Mouse (Mus musculus): ENCODE measurements around the gene Slc45a1. TPM values are rescaled to one million over a fixed set of nuclear protein-coding genes. Genes with fewer than 3 reads are reported as not detected.

The Slc45a1 gene
- polyA plus RNA-seq, 1 experiment from 2014 or later = not detected

DNA sequence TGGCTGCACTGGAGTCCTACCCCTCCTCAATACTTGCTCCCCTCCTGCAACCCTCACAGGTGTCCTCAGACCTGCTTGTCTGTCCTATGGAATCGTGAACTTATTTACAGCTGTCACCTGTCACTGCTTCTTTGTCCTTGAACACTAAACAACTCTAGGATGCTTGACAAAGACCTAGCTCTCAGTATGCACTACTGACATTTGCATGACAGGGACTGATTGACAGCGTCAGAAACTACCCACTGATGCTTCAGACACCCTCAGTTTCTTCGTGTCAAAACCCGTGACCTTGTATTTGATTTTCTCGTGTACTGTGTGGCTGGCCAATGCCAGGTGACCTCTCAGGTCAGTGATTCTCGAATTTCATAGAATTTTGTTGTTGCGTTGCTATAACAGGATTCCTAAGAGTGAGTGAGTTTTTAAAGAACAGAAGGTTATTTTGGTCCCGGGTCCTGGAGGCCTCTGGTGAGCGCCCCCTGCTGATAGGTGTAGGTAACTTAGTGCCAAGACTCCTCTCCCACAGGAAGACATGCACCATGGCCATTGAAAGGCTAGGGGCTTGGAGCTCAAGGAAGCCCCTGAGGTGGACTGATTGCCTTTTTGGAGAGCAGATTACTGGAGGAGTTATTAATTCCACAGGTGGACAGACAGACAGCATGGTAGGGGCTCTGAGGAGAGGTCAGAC lies 8.1 kb upstream of the Slc45a1 start:
- in situ Hi-C loops (cut with MboI; ENCODE audit: low pct_unique_long_range_greater_than_20kb) = loop anchor here (5.0 kb wide), 3 partner anchors 47 to 307 kb away; no protein-coding TSS in a partner anchor
- ChIA-PET CTCF (interaction anchor here (1.0 kb wide), 1 partner anchor 190 kb away, joined by 3 read pairs; no protein-coding TSS in a partner anchor), POLR2A (no interaction called here)
- TF ChIP-seq CTCF (IDR thresholded peaks at IDR 0.05) = peak; percentile 68
- ATAC-seq (no peak), DNase-seq (ENCODE audit: low read depth, low spot score) (no peak)
- H3K27me3 ChIP-seq = no peaks in the 10 kb centered on the region

GRCm38 (mm10) chr4:150656504-150656903 lies 4.5 kb upstream of the Slc45a1 start:
- H3K27me3 ChIP-seq = no peaks in the 10 kb centered on the region
- ChIA-PET POLR2A (no interaction called here), CTCF (interaction anchor here (1.1 to 1.6 kb wide), 7 partner anchors 10 to 309 kb away, joined by 3 to 8 read pairs (median 6); no protein-coding TSS in a partner anchor)
- ATAC-seq (no peak), DNase-seq (ENCODE audit: low read depth, low spot score) (no peak)
- no peak for TF ChIP-seq CTCF (IDR thresholded peaks at IDR 0.05)
- in situ Hi-C loops (cut with MboI; ENCODE audit: low pct_unique_long_range_greater_than_20kb) = loop anchor here (5.0 kb wide), 3 partner anchors 51 to 311 kb away; no protein-coding TSS in a partner anchor

GRCm38 (mm10) chr4:150655989-150656388 lies 4.0 kb upstream of the Slc45a1 start:
- POLR2A ChIA-PET = interaction anchor here (0.7 kb wide), 1 partner anchor 199 kb away, joined by 6 read pairs; no protein-coding TSS in a partner anchor
- in situ Hi-C loops (cut with MboI; ENCODE audit: low pct_unique_long_range_greater_than_20kb) = loop anchor here (5.0 kb wide), 3 partner anchors 51 to 311 kb away; no protein-coding TSS in a partner anchor
- DNase-seq (ENCODE audit: low read depth, low spot score) (peak; percentile 28), ATAC-seq (no peak)
- TF ChIP-seq CTCF (IDR thresholded peaks at IDR 0.05) = peak; percentile 70
- CTCF ChIA-PET = interaction anchor here (0.6 to 1.6 kb wide), 8 partner anchors 9 to 310 kb away, joined by 3 to 8 read pairs (median 5); no protein-coding TSS in a partner anchor
- H3K27me3 ChIP-seq = no peaks in the 10 kb centered on the region

- in situ Hi-C loops (cut with MboI; ENCODE audit: low pct_unique_long_range_greater_than_20kb) = no loop called here
- no peak for ATAC-seq
- CTCF ChIA-PET = no interaction called here
Measured at GRCm38 (mm10) chr4:150653072-150653599, 1.2 kb upstream of the Slc45a1 start.

GRCm38 (mm10) chr4:150649327-150649726 lies 2.6 kb downstream of the Slc45a1 start:
- in situ Hi-C loops (cut with MboI; ENCODE audit: low pct_unique_long_range_greater_than_20kb) = no loop called here
- no peak for ATAC-seq
- ChIA-PET POLR2A (interaction anchor here (0.6 kb wide), 1 partner anchor 206 kb away, joined by 4 read pairs; no protein-coding TSS in a partner anchor), CTCF (no interaction called here)
- no peak for TF ChIP-seq CTCF (IDR thresholded peaks at IDR 0.05)
- H3K27me3 ChIP-seq = no peaks in the 10 kb centered on the region
- no peak for DNase-seq (ENCODE audit: low read depth, low spot score)

More at GRCm38 (mm10) chr4:150653072-150653599, 1.2 kb upstream of the Slc45a1 start:
- no peaks in the 10 kb centered on the region for H3K27me3 ChIP-seq
- TF ChIP-seq CTCF (IDR thresholded peaks at IDR 0.05) = no peak
- no peak for DNase-seq (ENCODE audit: low read depth, low spot score)
- POLR2A ChIA-PET = no interaction called here

DNA sequence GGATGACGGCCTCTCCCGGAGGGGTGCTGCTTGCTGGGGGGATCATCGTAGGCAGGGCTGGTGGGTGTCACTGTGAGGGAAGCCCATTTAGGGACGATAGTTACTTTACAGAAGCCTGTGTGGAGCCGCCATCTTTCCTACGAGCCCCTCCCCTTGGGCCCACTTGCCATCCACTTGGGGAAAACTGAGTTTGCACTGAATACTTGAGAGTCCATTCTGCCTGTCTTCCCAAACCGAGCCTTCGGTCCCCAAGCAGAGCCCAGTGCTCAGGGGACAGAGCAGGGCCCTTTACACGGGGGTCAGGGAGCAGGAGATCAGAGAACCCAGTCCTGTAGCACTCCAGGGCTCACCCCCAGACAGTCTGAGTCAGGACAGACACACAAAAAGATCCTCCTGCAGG lies 7.7 kb downstream of the Slc45a1 start:
- no peaks in the 10 kb centered on the region for H3K27me3 ChIP-seq
- no peak for TF ChIP-seq CTCF (IDR thresholded peaks at IDR 0.05)
- ATAC-seq (no peak), DNase-seq (ENCODE audit: low read depth, low spot score) (no peak)
- POLR2A ChIA-PET = no interaction called here
- in situ Hi-C loops (cut with MboI; ENCODE audit: low pct_unique_long_range_greater_than_20kb) = no loop called here
- CTCF ChIA-PET = interaction anchor here (0.9 kb wide), 1 partner anchor 9 kb away, joined by 3 read pairs; no protein-coding TSS in a partner anchor

GRCm38 (mm10) chr4:150636635-150637034 lies 15.3 kb downstream of the Slc45a1 start:
- ChIA-PET CTCF (interaction anchor here (1.3 kb wide), 1 partner anchor 8 kb away, joined by 3 read pairs; no protein-coding TSS in a partner anchor), POLR2A (no interaction called here)
- in situ Hi-C loops (cut with MboI; ENCODE audit: low pct_unique_long_range_greater_than_20kb) = no loop called here
- H3K27me3 ChIP-seq = no peaks in the 10 kb centered on the region
- no peak for ATAC-seq
- DNase-seq (ENCODE audit: low read depth, low spot score) = no peak
- no peak for TF ChIP-seq CTCF (IDR thresholded peaks at IDR 0.05)

GRCm38 (mm10) chr4:150635568-150635967 lies 16.4 kb downstream of the Slc45a1 start:
- no peak for TF ChIP-seq CTCF (IDR thresholded peaks at IDR 0.05)
- in situ Hi-C loops (cut with MboI; ENCODE audit: low pct_unique_long_range_greater_than_20kb) = no loop called here
- no peaks in the 10 kb centered on the region for H3K27me3 ChIP-seq
- ChIA-PET POLR2A (no interaction called here), CTCF (interaction anchor here (1.3 kb wide), 1 partner anchor 9 kb away, joined by 3 read pairs; no protein-coding TSS in a partner anchor)
- ATAC-seq (no peak), DNase-seq (ENCODE audit: low read depth, low spot score) (no peak)

DNA sequence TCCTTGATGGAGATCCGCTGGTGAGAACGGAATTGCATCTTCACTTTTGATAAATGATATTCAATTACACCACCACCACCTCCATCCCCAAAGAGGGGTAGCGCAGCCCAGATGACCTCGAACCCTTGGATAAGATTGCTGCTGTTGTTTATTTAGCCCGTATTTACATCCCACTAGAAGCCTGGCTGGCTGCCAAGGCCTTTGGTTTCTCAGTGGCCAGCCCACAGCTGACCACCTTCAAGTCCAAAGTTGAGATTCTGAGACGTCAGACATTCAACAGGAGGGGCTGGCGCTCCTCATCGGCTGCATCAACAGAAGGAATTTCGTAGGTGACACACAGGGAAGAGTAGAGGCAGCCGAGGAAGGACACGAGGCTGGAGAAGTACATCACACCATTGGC lies 22.7 kb downstream of the Slc45a1 start:
- ChIA-PET CTCF (no interaction called here), POLR2A (no interaction called here)
- ATAC-seq = no peak
- no peak for TF ChIP-seq CTCF (IDR thresholded peaks at IDR 0.05)
- no peaks in the 10 kb centered on the region for H3K27me3 ChIP-seq
- in situ Hi-C loops (cut with MboI; ENCODE audit: low pct_unique_long_range_greater_than_20kb) = no loop called here
- DNase-seq (ENCODE audit: low read depth, low spot score) = no peak

- H3K27me3 ChIP-seq = no peaks in the 10 kb centered on the region
- TF ChIP-seq CTCF (IDR thresholded peaks at IDR 0.05) = no peak
- ChIA-PET POLR2A (no interaction called here), CTCF (interaction anchor here (1.0 to 2.5 kb wide), 4 partner anchors 33 to 284 kb away, joined by 3 to 6 read pairs (median 3); no protein-coding TSS in a partner anchor)
- no peak for DNase-seq (ENCODE audit: low read depth, low spot score)
- in situ Hi-C loops (cut with MboI; ENCODE audit: low pct_unique_long_range_greater_than_20kb) = no loop called here
- no peak for ATAC-seq
Measured at GRCm38 (mm10) chr4:150625951-150626732, 25.8 kb downstream of the Slc45a1 start.
